In genomic region chr1:59361966-59362365, GRCm38 (mm10) we compare ENCODE assay signal across 21 mouse cellular contexts.
DNase-seq lines count a peak whose midpoint lies in the region; ATAC-seq and TF ChIP-seq lines count a peak whose summit lies in the region.
"Had no signal": no experiment of that assay in that cellular context is flagged by ENCODE, and none has a peak within 500 bp of the region (broad histone marks: within the 10 kb centered on the region; RNA-seq: fewer than 3 reads in every experiment).

No protein-coding gene starts in this region.

- H3K27me3 ChIP-seq in liver, adult 2 months (ENCODE audit: control insufficient read depth, insufficient read depth, low read length), result no peaks in the 10 kb centered on the region
- no peaks in the 10 kb centered on the region for H3K27me3 ChIP-seq in midbrain, embryonic 11.5 days (ENCODE audit: control insufficient read depth, insufficient read depth, low read length)
- H3K27me3 ChIP-seq in midbrain, postnatal 0 days (ENCODE audit: insufficient read depth, low read length), result no peaks in the 10 kb centered on the region
- H3K27me3 ChIP-seq: CH12.LX, Patski had no signal

- ATAC-seq in midbrain, embryonic 11.5 days (ENCODE audit: low FRiP score), result no peak
- ATAC-seq in midbrain, postnatal 0 days (ENCODE audit: low FRiP score), result no peak
- ATAC-seq: activated CD4-positive, CD25-positive, alpha-beta regulatory T cell, adult 4 months; CD4-positive, CD25-positive, alpha-beta regulatory T cell, adult 4 months; Patski had no signal

- H3K4me3 ChIP-seq in liver, adult 2 months (ENCODE audit: insufficient read depth, low read depth, low read length), result no peak overlapping the region
- no peak overlapping the region for H3K4me3 ChIP-seq in midbrain, embryonic 11.5 days (ENCODE audit: low read depth, low read length)
- H3K4me3 ChIP-seq in midbrain, postnatal 0 days (ENCODE audit: low read depth, low read length), result no peak overlapping the region

- no peaks in the 10 kb centered on the region for H3K9me3 ChIP-seq in midbrain, embryonic 11.5 days (ENCODE audit: control insufficient read depth, low read length)
- H3K9me3 ChIP-seq in midbrain, postnatal 0 days (ENCODE audit: low read length), result no peaks in the 10 kb centered on the region
- H3K9me3 ChIP-seq: G1E had no signal

- no peak for TF ChIP-seq POLR2A in liver, adult 2 months (IDR thresholded peaks at IDR 0.05; ENCODE audit: extremely low read depth, insufficient read depth, low read length)

- H3K9ac ChIP-seq in liver, adult 2 months (ENCODE audit: low read depth, low read length), result no peak overlapping the region
- no peak overlapping the region for H3K9ac ChIP-seq in midbrain, embryonic 11.5 days (ENCODE audit: low read length)
- no peak overlapping the region for H3K9ac ChIP-seq in midbrain, postnatal 0 days (replicated peaks; ENCODE audit: low read length, poor library complexity, severe bottlenecking)

- DNase-seq in heart, adult 11 months, result peak; percentile 69
- no peak for DNase-seq in heart, adult 18-20 months
- peak; percentile 51 for DNase-seq in liver, adult 2 months (ENCODE audit: extremely low read depth, low read depth, low spot score)
- DNase-seq in liver, result no peak
- peak; percentile 33 for DNase-seq in midbrain, embryonic 11.5 days (ENCODE audit: low spot score, missing footprints)
- DNase-seq in midbrain, postnatal 0 days (ENCODE audit: low spot score), result no peak
- DNase-seq: adrenal gland, adult 2 months; adrenal gland, adult 8-10 months; adrenal gland, postnatal 10 days; adrenal gland, postnatal 14 days; adrenal gland, postnatal 25 days; adrenal gland, postnatal 36 days; B cell, adult 2 months; cerebellum, adult 11 months; cerebellum, adult 11-12 months; cerebellum, adult 18-20 months had no signal

- WGBS in liver, adult 2 months, result 64% methylated on average over 4 of the region's 4 CpGs
- 84% methylated on average over 4 of the region's 4 CpGs for WGBS in midbrain, embryonic 11.5 days
- 68% methylated on average over 4 of the region's 4 CpGs for WGBS in midbrain, postnatal 0 days

- H3K4me1 ChIP-seq in liver, adult 2 months (ENCODE audit: control insufficient read depth, insufficient read depth, low read length), result peaks cover 2% of the 10 kb centered on the region; the same call in 1 of the 2 replicates
- no peaks in the 10 kb centered on the region for H3K4me1 ChIP-seq in midbrain, embryonic 11.5 days (ENCODE audit: control insufficient read depth, insufficient read depth, low read length)
- H3K4me1 ChIP-seq in midbrain, postnatal 0 days (ENCODE audit: insufficient read depth, low read length), result no peaks in the 10 kb centered on the region

- no peaks in the 10 kb centered on the region for H3K79me2 ChIP-seq in liver, adult 2 months (ENCODE audit: control insufficient read depth, insufficient read depth, low read length)

- no peaks in the 10 kb centered on the region for H3K36me3 ChIP-seq in liver, adult 2 months (ENCODE audit: control insufficient read depth, insufficient read depth, low read length)
- no peaks in the 10 kb centered on the region for H3K36me3 ChIP-seq in midbrain, embryonic 11.5 days (ENCODE audit: control insufficient read depth, insufficient read depth, low read length)
- no peaks in the 10 kb centered on the region for H3K36me3 ChIP-seq in midbrain, postnatal 0 days (ENCODE audit: insufficient read depth, low read length)
- H3K36me3 ChIP-seq: G1E had no signal

- no peak overlapping the region for H3K27ac ChIP-seq in liver, adult 2 months (replicated peaks; ENCODE audit: insufficient read depth, low read depth, low read length)
- no peak overlapping the region for H3K27ac ChIP-seq in midbrain, embryonic 11.5 days (ENCODE audit: low read depth, low read length)
- no peak overlapping the region for H3K27ac ChIP-seq in midbrain, postnatal 0 days (ENCODE audit: low read depth, low read length)

- no peak overlapping the region for H3K4me2 ChIP-seq in midbrain, embryonic 11.5 days
- H3K4me2 ChIP-seq in midbrain, postnatal 0 days (ENCODE audit: low read depth, low read length, poor library complexity, severe bottlenecking), result no peak overlapping the region

- no peak for TF ChIP-seq CTCF in liver, adult 2 months (IDR thresholded peaks at IDR 0.05; ENCODE audit: low read depth, low read length)
- no peak for TF ChIP-seq CTCF in midbrain, postnatal 0 days (IDR thresholded peaks at IDR 0.05)

Comparison
In these comparisons a context has a peak if more than half of its experiments do, and no peak if none do; other contexts are left out.
1. DNase-seq: peak in heart, adult 11 months (single experiment), liver, adult 2 months (single experiment) and midbrain, embryonic 11.5 days (single experiment); none in heart, adult 18-20 months (0 of 2), liver (single experiment) and midbrain, postnatal 0 days (single experiment).